Mouse (Mus musculus): ENCODE data around the gene Boc. TPM values are rescaled to one million over a fixed set of nuclear protein-coding genes. Genes with fewer than 3 reads are reported as not detected.

Gene Boc
- total and polyA plus RNA-seq, 3 experiments: 3.5 to 5.6 (median 4.2) TPM

- H3K4me3 ChIP-seq: no peak overlapping the region
- WGBS: 57% methylated on average over 22 of the region's 22 CpGs
- H3K9ac ChIP-seq (ENCODE audit: low read depth, low read length): no peak overlapping the region
- intact Hi-C loops (cut with DNase I): no loop called here
- DNase-seq: no peak
- H3K79me2 ChIP-seq (replicated peaks; ENCODE audit: control insufficient read depth, insufficient read depth, low read length): no peaks in the 10 kb centered on the region
- H3K36me3 ChIP-seq (ENCODE audit: control insufficient read depth, insufficient read depth, low read length): no peaks in the 10 kb centered on the region
- no peak overlapping the region for H3K27ac ChIP-seq
- no peaks in the 10 kb centered on the region for H3K4me1 ChIP-seq (ENCODE audit: control insufficient read depth, insufficient read depth, low read length)
- no peaks in the 10 kb centered on the region for H3K27me3 ChIP-seq (ENCODE audit: control insufficient read depth, insufficient read depth, low read length)
- no peak for TF ChIP-seq EP300 (IDR thresholded peaks at IDR 0.05; ENCODE audit: insufficient read depth, low read depth, low read length)
- no peak for TF ChIP-seq CTCF (IDR thresholded peaks at IDR 0.05)
- no peak for TF ChIP-seq POLR2A (IDR thresholded peaks at IDR 0.05; ENCODE audit: insufficient read depth, low read depth, low read length)
These were observed 6.9 kb upstream of the Boc start for GRCm38 (mm10) chr16:44565328-44566210.

GRCm38 (mm10) chr16:44564359-44564758 is 5.7 kb upstream of the Boc start:
- no peak for TF ChIP-seq CTCF (IDR thresholded peaks at IDR 0.05)
- no peak for TF ChIP-seq POLR2A (IDR thresholded peaks at IDR 0.05; ENCODE audit: insufficient read depth, low read depth, low read length)
- TF ChIP-seq EP300 (IDR thresholded peaks at IDR 0.05; ENCODE audit: insufficient read depth, low read depth, low read length): no peak

GRCm38 (mm10) chr16:44562061-44562460 is 3.4 kb upstream of the Boc start:
- Histone ChIP-seq H3K36me3 (ENCODE audit: control insufficient read depth, insufficient read depth, low read length) (no peaks in the 10 kb centered on the region), H3K27ac (no peak overlapping the region), H3K4me3 (no peak overlapping the region), H3K27me3 (ENCODE audit: control insufficient read depth, insufficient read depth, low read length) (no peaks in the 10 kb centered on the region), H3K79me2 (replicated peaks; ENCODE audit: control insufficient read depth, insufficient read depth, low read length) (no peaks in the 10 kb centered on the region), H3K4me1 (ENCODE audit: control insufficient read depth, insufficient read depth, low read length) (peaks cover 2% of the 10 kb centered on the region), H3K9ac (ENCODE audit: low read depth, low read length) (no peak overlapping the region)
- WGBS: 61% methylated on average over 3 of the region's 3 CpGs
- TF ChIP-seq POLR2A (IDR thresholded peaks at IDR 0.05; ENCODE audit: insufficient read depth, low read depth, low read length) (no peak), CTCF (IDR thresholded peaks at IDR 0.05) (no peak), EP300 (IDR thresholded peaks at IDR 0.05; ENCODE audit: insufficient read depth, low read depth, low read length) (no peak)
- DNase-seq: no peak
- intact Hi-C loops (cut with DNase I): no loop called here

More at GRCm38 (mm10) chr16:44564359-44564758, 5.7 kb upstream of the Boc start:
- DNase-seq: no peak
- Histone ChIP-seq H3K9ac (ENCODE audit: low read depth, low read length) (no peak overlapping the region), H3K4me3 (no peak overlapping the region), H3K27ac (no peak overlapping the region), H3K4me1 (ENCODE audit: control insufficient read depth, insufficient read depth, low read length) (no peaks in the 10 kb centered on the region), H3K79me2 (replicated peaks; ENCODE audit: control insufficient read depth, insufficient read depth, low read length) (no peaks in the 10 kb centered on the region), H3K36me3 (ENCODE audit: control insufficient read depth, insufficient read depth, low read length) (no peaks in the 10 kb centered on the region), H3K27me3 (ENCODE audit: control insufficient read depth, insufficient read depth, low read length) (no peaks in the 10 kb centered on the region)
- WGBS: 72% methylated on average over 8 of the region's 8 CpGs
- intact Hi-C loops (cut with DNase I): no loop called here

DNA sequence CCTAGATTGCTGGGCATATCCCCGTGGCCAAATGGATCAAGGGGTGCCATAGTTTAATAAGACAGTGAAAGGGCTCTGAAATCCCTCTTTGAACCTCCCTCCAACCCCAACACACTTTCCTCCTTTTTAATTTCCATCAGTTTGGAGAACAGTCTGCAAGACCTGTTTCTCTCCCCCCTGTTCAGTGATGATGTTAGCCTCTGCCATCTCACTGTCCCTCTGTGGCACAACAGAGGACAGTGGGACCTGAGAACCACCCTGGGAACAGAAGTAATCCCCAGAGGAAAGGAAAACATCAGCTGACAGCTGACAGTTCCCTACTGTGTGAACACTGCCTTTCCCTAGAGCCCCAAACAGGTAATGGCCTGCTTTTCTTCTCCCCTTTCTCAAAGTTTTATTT is 1.5 kb upstream of the Boc start:
- TF ChIP-seq POLR2A (IDR thresholded peaks at IDR 0.05; ENCODE audit: insufficient read depth, low read depth, low read length): no peak
- intact Hi-C loops (cut with DNase I): no loop called here
- H3K79me2 ChIP-seq (replicated peaks; ENCODE audit: control insufficient read depth, insufficient read depth, low read length): no peaks in the 10 kb centered on the region

GRCm38 (mm10) chr16:44559330-44559695 is 616 bp upstream of the Boc start:
- 47% methylated on average over 5 of the region's 5 CpGs for WGBS
- no peak for TF ChIP-seq POLR2A (IDR thresholded peaks at IDR 0.05; ENCODE audit: insufficient read depth, low read depth, low read length)
- TF ChIP-seq EP300 (IDR thresholded peaks at IDR 0.05; ENCODE audit: insufficient read depth, low read depth, low read length): no peak
- no peak for TF ChIP-seq CTCF (IDR thresholded peaks at IDR 0.05)
- Histone ChIP-seq H3K27ac (no peak overlapping the region; the same call in 1 of the 2 replicates), H3K9ac (ENCODE audit: low read depth, low read length) (no peak overlapping the region), H3K4me3 (peak overlapping the region; percentile 77), H3K27me3 (ENCODE audit: control insufficient read depth, insufficient read depth, low read length) (no peaks in the 10 kb centered on the region), H3K79me2 (replicated peaks; ENCODE audit: control insufficient read depth, insufficient read depth, low read length) (no peaks in the 10 kb centered on the region), H3K4me1 (ENCODE audit: control insufficient read depth, insufficient read depth, low read length) (peaks cover 2% of the 10 kb centered on the region), H3K36me3 (ENCODE audit: control insufficient read depth, insufficient read depth, low read length) (0 out of 2 replicates have a peak, but pooled peaks cover 2% of the 10 kb centered on the region)
- intact Hi-C loops (cut with DNase I): loop anchor here (5.0 kb wide), 3 partner anchors 52 to 83 kb away; no protein-coding TSS in a partner anchor
- no peak for DNase-seq

More for the DNA sequence above, 1.5 kb upstream of the Boc start:
- WGBS: 65% methylated on average over 1 of the region's 1 CpGs
- Histone ChIP-seq H3K36me3 (ENCODE audit: control insufficient read depth, insufficient read depth, low read length) (0 out of 2 replicates have a peak, but pooled peaks cover 2% of the 10 kb centered on the region), H3K27ac (no peak overlapping the region), H3K9ac (ENCODE audit: low read depth, low read length) (no peak overlapping the region), H3K4me1 (ENCODE audit: control insufficient read depth, insufficient read depth, low read length) (peaks cover 2% of the 10 kb centered on the region), H3K27me3 (ENCODE audit: control insufficient read depth, insufficient read depth, low read length) (no peaks in the 10 kb centered on the region), H3K4me3 (no peak overlapping the region)
- no peak for DNase-seq

Measured in heart, adult 2 months (tissue).